Mouse (Mus musculus) heart, adult 18-20 months (tissue): Measurements from ENCODE around the gene Zmynd19. TPM values are rescaled to one million over a fixed set of nuclear protein-coding genes. Genes with fewer than 3 reads are reported as not detected.
"Not testable (repeated sequence)": the region's sequence is repeated elsewhere in the genome, so short reads cannot be mapped to it uniquely, and the experiment has no call there.

ENCODE experiments used
- DNase-seq, 2 experiments: peaks; one replicate each; pipeline ENCODE4 v3.0.0; 2021 to 2022; ENCODE audit warnings: mixed read lengths in 1 of 2
- total RNA-seq, 2 experiments: library from RNA; stranded (reverse); gene quantifications; 2 replicates each; pipeline ENCODE4 v1.2.3; 2021

The Zmynd19 gene
- total RNA-seq, 2 experiments from 2014 or later = 15.3 to 20.2 TPM

DNA sequence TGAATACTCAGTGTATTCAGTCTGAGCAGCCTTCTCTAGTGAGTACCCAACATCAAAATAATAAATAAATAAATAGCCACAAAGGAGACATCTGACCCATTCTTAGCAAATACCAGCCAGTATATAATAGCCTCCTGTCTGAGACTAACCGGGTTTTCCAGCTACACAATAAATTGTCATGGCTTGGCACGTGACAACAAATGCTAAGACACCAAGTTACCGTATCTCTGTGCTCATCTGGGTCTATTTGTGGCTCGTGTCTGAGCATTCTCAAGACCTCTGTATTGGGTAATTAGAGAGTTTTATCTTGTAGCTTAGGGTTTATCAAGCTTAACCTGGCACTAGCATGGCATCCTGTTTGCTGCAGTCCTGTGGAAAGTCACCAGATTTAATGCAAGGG, 7.5 kb upstream of the Zmynd19 start:
- no peak for DNase-seq

DNA sequence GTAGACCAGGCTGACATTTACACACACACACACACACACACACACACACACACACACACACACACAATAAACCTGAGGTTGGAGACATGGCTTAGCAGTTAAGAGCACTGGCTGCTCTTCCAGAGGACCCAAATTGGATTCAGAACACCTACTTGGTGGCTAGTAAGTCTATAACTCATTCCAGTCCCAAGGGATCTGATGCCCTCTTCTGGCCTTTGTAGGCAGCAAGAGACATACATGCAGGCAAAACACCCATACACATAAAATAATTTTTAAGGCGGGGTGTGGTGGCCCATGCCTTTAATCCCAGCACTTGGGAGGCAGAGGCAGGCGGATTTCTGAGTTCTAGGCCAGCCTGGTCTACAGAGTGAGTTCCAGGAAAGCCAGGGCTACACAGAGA, 5.3 kb upstream of the Zmynd19 start:
- peak; percentile 20 to 30 for DNase-seq

DNA sequence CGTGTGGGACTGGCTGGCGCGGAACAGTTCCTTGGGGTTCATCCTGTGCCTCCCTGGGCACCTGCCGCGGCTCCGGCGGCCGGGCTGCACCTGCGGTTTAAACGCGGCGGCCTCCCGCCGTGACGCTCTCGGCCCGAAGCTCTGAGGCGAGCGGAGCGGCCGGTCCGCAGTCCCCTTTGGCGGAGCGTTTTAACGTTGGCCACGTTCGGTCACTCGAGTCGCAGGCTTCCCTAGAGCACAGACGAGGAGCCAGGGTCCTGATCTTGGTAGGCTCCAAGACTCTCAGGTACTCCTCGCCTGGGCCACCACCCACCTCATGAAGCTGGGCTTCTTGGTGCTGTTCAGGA, 570 bp downstream of the Zmynd19 start:
- DNase-seq = no peak

DNA sequence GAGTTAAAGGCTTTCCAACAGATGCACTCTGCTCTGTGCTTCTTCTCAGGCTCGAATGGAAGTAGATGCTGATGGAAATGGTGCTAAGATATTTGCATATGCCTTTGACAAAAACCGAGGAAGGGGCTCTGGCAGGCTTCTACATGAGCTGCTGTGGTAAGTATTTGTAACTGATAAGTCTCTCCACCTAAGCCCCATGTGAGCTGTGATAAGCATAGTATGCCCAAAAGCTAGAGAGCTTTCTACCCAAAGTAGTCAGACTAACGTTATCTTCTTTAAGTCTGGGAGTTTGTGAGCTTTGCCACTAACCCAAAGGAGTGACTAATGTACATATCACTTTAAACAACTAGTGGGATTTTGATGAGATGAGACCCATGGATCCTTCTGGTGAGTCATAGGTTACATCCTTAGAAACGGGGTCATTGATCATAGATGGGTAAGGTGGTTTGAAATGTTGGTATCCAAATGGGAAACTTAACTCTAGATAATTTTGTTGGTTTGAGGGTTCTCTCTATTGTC, 3.0 kb downstream of the Zmynd19 start:
- DNase-seq = no peak

DNA sequence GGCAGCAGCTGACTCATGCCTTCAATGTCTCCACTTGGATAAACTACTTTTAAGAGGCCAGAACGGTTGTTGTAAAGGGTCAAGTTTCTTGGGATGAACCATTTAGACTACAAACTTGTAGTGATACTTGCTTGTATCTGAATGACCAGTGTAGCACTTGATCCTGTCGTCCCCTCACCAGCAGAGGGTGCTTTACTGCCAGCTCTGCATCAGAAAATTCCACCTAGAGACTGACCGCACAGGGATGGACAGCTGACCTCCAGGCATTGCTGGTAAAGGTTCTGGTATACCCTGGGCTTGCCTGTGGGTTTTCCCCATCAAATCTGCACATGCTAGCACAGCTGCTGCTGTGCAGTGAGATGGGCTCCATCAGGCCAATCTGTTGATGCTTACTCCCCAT, 11.3 kb downstream of the Zmynd19 start:
- DNase-seq = peak in 1 of 2 experiments; percentile 9

DNA sequence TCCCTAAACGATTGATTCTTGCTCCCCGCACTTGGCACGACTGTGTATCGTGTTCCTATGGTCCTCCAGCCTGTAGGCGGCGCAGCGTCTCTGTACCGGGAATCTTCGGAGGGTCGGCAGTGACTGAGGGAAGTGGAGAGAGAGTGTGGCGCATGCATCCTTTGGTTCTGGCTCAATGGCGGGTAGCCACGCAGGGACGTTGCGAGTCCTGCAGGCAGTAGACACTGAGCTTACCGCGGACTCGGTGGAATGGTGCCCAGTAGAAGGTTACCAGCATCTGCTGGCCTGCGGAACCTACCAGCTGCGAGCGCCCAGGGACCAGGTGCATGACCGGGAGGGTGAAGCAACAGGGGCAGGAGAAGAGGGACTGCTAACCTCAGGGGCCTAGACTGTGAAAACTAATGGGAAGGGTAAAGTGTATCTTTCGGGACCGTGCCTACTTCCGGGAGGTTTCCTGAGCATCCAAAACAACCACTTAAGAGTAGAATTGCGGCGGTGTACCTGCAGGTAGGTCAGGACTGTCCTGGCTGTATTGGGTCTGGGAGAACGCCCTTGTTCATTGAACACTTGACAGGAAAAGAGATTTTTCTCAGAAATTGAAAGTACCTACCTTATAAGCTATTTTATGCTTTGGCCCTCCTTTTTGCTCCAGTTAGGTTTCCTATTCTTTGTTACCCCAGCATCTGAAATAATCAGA, 12.9 kb downstream of the Zmynd19 start, which contains the start of gene Dph7:
TSS of gene Dph7 (plus strand) at position 97 of the 697 bp plus-strand sequence.
- peak; percentile 87 to 92 for DNase-seq

DNA sequence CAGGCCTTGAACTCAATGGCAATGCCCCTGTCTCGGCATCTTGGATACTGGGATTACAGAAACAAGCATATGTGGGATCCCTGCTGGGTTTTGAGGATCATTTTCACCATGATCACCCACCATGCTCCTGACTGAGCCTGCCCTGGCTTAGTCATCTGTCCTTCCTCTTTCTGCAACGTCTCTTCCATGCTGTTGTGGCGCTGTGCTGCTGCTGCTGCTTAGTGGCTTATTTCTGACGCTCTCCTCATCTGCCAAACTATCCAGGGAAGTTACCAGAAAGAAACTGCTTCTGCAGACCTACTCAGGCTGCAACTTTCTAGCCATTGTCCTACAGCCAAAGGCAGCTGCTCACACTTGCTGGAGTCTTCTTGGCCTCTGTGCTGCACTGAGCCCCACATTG, 20.8 kb downstream of the Zmynd19 start:
- DNase-seq = no peak

DNA sequence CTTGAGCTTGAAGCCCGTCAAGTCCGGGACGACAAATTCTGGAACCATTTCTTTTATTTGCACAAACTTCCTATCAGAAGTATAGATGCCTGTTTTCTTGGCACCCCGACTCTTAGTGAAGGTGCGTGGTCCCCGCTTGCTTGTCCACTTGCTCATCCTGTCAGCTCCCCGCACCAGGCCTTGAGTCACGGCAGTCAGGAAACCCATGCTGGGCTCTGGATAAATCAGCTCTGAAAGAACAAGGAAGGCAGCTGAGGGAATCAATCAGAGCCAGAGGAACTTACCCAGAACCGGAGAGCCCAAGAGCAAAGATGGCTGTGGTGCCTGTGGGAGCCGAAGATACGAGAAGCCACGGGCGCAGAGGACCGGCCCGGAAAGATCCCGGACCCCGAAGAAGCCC, 24.9 kb downstream of the Zmynd19 start:
- not testable (repeated sequence) for DNase-seq

DNA sequence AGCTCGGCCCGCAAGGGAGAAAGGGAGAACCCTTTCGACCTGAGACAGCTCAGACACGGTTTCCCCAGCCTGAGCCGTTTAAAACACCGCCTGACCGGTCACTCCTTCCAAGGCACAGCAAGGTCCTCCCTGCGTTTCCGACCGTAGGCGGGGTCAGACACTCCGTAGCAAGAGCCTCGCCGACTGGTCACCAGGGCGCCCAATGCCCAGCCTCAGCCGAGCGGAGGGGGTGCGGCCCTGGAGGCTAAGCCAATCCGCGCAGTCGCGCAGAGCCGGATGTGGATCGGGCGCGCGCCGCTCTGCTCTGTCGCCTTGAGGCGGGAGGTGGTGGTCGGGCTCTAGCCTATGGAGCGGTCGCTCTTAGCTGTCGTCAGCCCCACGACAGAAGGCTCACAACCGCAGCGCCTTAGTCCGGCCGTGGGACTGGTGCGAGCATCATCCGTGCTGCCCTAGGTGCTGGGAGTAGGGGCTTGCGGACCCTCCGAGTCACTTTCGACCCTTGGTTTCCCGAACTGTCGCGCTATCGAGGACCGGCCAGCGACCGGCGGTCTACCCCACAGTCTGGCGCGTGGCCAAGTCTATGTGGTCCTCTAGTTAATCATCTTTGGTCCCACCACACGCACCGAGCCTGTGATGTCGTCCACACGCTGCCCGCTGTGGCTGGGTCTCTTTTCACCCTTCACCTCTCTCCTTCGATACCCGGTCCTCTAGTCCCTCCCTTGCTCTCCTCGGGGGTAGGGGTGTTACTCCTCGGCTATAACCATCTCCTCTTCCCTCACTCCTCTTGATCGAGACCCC, 25.5 kb downstream of the Zmynd19 start, which contains the start of gene Mrpl41:
TSS of gene Mrpl41 (minus strand) at position 193 of the 798 bp plus-strand sequence.
- peak; percentile 94 to 99 for DNase-seq

DNA sequence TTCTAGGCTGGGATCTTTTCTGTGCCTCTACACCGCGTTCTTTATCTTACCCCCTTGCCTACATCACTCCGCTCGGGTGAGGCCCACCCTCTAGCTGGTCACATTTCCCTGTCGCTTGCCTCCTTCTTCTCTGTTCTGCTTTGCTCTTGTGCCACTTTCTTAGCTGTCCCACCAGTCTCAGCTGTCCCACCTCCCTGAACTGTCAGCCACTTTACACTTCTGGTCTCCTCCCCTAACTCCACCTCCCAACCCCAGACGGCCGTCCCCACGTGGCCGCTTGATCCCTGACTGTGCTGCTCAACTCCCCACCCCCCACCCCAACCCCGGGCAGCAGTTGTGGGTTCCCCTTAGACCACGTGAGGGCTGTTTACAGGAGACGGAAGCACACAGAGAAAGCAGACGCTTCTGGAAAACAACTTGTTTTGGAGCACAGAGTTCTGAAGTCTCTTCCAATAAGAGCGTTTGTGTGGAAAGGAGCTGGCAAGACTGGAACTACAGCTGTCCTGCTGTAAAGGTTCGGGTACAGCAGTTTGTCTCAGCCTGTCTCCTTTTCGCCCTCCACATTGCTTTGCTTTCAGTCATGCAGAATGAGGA, 26.2 kb downstream of the Zmynd19 start, which contains the start of gene Pnpla7:
TSS of gene Pnpla7 (plus strand) at position 330 of the 594 bp plus-strand sequence.
- DNase-seq = peak; percentile 84 to 92

DNA sequence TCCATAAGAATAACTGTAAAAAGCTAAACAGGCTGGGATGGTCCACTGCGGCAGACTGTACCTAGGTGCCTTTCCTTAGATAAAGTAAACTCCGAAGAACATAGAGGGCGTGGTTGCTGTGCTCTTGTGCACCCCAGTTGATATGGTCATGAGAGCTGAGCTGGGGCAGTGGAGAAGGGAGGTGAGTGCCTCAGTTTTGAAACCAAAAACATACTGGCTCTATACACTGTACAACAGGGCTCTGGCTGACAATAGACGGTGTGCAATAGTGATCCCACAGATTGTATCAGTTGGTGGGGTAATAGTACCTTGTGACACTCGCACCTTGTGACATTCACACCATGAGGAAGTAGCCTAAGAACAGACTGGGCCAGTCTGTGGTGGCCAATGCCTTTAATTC, 27.4 kb downstream of the Zmynd19 start:
- DNase-seq = no peak

DNA sequence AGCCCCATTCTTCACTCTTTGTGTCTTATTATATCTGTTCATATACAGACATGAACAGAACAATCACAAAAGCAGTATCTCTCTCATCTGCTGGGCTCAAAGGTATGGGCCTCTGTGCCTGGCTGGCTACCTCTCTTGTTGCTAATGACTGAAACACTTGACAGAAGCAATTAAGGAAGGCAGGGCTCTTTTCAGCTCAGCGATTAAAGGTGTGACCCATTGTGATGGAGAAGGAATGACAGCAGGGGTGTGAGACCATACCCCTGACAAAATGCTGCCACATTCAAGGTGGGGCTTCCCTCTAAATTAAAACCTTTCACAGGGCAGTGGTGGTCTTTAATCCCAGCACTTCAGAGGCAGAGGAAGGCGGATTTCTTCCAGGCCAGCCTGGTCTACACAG, 38.2 kb downstream of the Zmynd19 start:
- DNase-seq = no peak

DNA sequence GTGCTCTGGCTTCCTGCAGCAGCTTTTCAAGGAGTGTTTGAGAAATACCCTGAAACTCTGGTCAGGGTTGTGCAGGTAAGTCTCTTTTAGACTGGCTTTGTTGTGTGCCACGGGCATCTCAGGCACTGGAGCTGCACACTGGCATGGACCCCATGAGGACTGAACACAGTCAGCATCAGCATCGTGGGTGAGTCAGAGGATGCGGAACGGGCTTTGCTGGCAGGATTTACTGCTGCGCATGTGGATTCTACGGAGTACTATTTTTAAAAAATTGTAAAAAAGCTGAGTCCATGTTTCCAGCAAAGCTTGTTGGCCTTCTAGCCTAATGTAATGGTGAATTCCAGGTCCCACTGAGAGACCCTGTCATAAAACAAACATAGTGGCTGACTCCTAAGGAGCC, 45.7 kb downstream of the Zmynd19 start:
- no peak for DNase-seq

DNA sequence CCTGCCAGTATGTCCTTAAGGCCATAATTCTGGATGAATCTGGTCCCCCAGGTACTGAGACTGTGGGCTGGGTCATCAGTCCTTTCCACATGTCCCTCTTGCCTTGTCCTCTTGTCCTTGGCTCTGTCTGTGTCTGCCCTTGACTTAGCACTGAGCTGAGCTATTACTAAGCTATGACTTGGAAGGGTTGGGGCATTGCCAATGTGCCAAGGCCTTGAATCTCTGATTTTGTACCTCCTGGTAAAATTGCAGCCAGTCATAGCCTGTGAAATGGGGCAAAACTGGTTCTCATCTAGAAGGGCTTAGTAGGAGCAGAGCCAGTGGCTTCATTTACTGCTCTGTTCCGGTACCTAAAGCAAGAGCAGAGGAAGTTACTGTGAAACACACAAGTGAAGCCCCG, 46.9 kb downstream of the Zmynd19 start:
- no peak for DNase-seq

DNA sequence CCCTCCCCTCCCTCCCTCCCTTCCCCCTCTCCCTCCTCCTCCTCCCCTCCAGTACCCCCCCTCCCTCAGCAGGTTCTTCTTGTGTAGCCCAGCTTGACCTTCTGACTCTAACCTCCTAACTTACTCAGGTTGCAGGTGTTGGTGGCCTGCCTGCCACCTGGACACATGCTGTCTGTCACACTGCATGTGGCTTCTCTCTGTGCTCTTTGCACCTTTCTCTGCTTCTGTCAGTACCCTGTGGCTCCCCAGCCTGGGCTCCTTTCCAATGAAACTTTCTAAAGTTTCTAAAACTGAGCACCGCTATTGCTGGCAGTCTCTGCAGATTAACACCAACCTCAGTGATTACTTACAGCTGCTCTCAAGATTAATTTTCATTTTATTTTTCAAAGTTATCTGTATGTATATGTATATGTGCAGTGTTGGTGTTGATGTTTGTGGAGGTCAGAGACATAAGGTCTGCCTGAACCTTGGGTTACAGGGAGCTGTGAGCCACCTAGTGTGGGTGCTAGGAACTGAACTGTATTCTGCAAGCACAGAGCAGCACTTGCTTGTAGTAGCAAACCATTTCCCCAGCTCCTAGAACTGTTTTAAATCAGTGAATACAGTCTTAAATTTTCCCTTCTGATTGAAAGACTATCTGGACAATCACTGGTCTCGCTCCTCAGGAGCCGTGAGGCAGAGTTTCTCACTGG, 51.1 kb downstream of the Zmynd19 start:
- DNase-seq = peak in 1 of 2 experiments; percentile 36

DNA sequence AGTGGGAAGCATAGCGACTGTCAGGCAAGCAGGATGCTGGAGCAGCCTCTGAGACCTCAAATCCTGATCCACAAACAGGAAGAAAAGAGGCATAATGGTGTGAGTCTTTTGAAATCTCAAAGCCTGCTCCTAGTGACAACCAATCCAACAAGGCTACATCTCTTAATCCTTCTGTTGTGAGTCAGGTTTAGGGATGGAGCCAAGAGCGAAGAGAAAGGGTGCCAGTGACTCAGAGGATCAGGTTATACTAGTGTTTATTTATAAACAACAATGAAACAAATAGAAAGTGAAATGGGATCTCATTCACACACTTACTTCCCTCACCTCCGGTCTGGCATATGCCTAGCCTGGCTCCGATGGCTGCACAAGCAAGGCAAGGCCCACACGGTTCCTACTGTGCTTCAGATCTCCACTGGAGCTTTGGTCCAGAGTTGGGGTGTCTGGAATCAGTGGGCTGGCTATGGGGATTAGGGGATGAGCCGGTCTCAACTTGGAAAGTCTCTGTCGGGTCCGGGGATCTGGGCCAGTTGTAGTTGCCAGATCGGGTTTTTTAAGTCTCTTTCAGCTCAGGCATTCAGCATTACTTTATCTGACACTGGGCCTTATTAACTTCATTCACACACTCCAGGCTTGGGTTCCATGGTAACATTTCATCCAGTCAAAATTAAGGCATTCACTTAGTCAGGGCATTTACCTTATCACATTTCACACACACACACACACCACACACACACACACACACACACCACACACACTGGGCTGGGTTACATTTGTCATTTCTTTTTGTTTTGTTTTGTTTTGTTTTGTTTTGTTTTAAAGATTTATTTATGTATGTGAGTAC, 54.6 kb downstream of the Zmynd19 start:
- no peak for DNase-seq

DNA sequence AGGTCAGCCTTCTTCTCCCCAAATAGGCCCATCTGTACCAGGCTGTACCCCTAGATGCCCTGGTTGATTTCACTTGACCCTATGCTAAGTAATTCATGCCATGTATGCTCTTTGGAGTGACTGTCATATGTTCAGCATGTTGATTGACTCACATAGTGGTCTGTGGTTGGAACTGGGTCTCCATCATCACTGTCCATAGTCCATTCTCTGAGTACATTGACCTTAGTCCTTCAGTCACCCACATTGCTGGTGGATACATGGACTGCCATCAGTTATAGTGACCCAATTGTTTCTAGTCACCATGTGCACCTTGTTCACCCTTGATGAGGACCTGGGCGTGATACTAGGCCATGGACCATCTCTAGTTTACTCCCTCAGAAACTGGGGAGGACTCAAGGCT, 57.2 kb downstream of the Zmynd19 start:
- DNase-seq = no peak

DNA sequence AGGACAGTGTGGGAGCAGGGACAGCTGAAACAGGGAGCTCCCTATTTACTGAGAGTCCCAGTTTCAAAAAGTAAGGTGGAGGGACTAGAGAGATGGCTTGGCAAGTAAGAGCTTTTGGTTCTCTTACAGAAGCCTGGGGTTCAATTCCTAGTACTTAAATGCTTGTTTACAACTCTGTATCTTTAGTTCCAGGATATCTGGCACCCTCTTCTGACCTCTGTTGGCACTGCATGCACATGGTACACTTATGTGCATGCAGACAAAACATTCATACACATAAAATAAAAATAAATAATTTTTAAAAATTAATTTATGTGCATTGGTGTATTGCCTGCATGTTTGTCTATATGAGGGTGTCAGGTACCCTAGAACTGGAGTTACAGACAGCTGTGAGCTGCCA, 58.7 kb downstream of the Zmynd19 start:
- DNase-seq = no peak
